Mouse (Mus musculus): ENCODE measurements around the gene 2010111I01Rik.
A peak's percentile ranks its signal among the peaks of the same experiment; 100 is the strongest.
"Not testable (repeated sequence)": the region's sequence is repeated elsewhere in the genome, so short reads cannot be mapped to it uniquely, and the experiment has no call there.

Gene 2010111I01Rik

GRCm38 (mm10) chr13:63223026-63223770 lies 258.5 kb downstream of the 2010111I01Rik start:
- no peak for DNase-seq

- DNase-seq: no peak
These were observed 261.3 kb downstream of the 2010111I01Rik start for GRCm38 (mm10) chr13:63225796-63226583.

GRCm38 (mm10) chr13:63227785-63228184 lies 263.1 kb downstream of the 2010111I01Rik start:
- DNase-seq: no peak

- no peak for DNase-seq
These were observed 266.4 kb downstream of the 2010111I01Rik start for GRCm38 (mm10) chr13:63230955-63231701.

GRCm38 (mm10) chr13:63231702-63232070 lies 267.0 kb downstream of the 2010111I01Rik start:
- DNase-seq: no peak

GRCm38 (mm10) chr13:63232558-63232957 lies 267.9 kb downstream of the 2010111I01Rik start:
- DNase-seq: no peak

- not testable (repeated sequence) for DNase-seq
These were observed 269.8 kb downstream of the 2010111I01Rik start for GRCm38 (mm10) chr13:63234520-63234919.

GRCm38 (mm10) chr13:63235551-63235950 lies 270.9 kb downstream of the 2010111I01Rik start:
- DNase-seq: peak; percentile 41

GRCm38 (mm10) chr13:63236159-63236893 lies 271.6 kb downstream of the 2010111I01Rik start:
- no peak for DNase-seq

- DNase-seq: no peak
These were observed 273.4 kb downstream of the 2010111I01Rik start for GRCm38 (mm10) chr13:63238045-63238444.

GRCm38 (mm10) chr13:63239301-63239804 lies 274.7 kb downstream of the 2010111I01Rik start:
- no peak for DNase-seq

- DNase-seq: peak; percentile 91
These were observed 275.4 kb downstream of the 2010111I01Rik start for GRCm38 (mm10) chr13:63239877-63240671.

GRCm38 (mm10) chr13:63240835-63241234 lies 276.1 kb downstream of the 2010111I01Rik start:
- DNase-seq: no peak

GRCm38 (mm10) chr13:63241665-63242064 lies 277.0 kb downstream of the 2010111I01Rik start:
- no peak for DNase-seq

- peak; percentile 63 for DNase-seq
These were observed 277.9 kb downstream of the 2010111I01Rik start for GRCm38 (mm10) chr13:63242401-63243192.

- no peak for DNase-seq
These were observed 278.9 kb downstream of the 2010111I01Rik start for GRCm38 (mm10) chr13:63243586-63243985.

- no peak for DNase-seq
These were observed 279.7 kb downstream of the 2010111I01Rik start for GRCm38 (mm10) chr13:63244425-63244824.

- DNase-seq: peak; percentile 69
These were observed 280.5 kb downstream of the 2010111I01Rik start for GRCm38 (mm10) chr13:63245218-63245617.

- no peak for DNase-seq
These were observed 281.1 kb downstream of the 2010111I01Rik start for GRCm38 (mm10) chr13:63245812-63246211.

- no peak for DNase-seq
These were observed 281.7 kb downstream of the 2010111I01Rik start for GRCm38 (mm10) chr13:63246332-63246940.

Measured in lung, postnatal 10 days (tissue).